In genomic region chr11:94451091-94451773, GRCm38 (mm10) we compare ENCODE assay signal across 14 mouse cellular contexts. TPM values are rescaled to one million over a fixed set of nuclear protein-coding genes. Genes with fewer than 3 reads are reported as not detected.
DNase-seq lines count a peak whose midpoint lies in the region; ATAC-seq lines count a peak whose summit lies in the region.
"Had no signal": no experiment of that assay in that cellular context is flagged by ENCODE, and none has a peak within 500 bp of the region (broad histone marks: within the 10 kb centered on the region; RNA-seq: fewer than 3 reads in every experiment).

No protein-coding gene starts in this region.

- H3K4me3 ChIP-seq in kidney, embryonic 16.5 days (ENCODE audit: low read length) = no peak overlapping the region
- no peak overlapping the region for H3K4me3 ChIP-seq in heart, embryonic 11.5 days (ENCODE audit: low read depth, low read length)
- no peak overlapping the region for H3K4me3 ChIP-seq in hindbrain, embryonic 12.5 days
- H3K4me3 ChIP-seq: liver, embryonic 15.5 days had no signal

- H3K27ac ChIP-seq in kidney, embryonic 16.5 days (ENCODE audit: low read length) = no peak overlapping the region
- peak overlapping the region; percentile 66 for H3K27ac ChIP-seq in heart, embryonic 11.5 days (ENCODE audit: low read depth, low read length)
- no peak overlapping the region for H3K27ac ChIP-seq in hindbrain, embryonic 12.5 days
- H3K27ac ChIP-seq: liver, embryonic 15.5 days had no signal

- no peaks in the 10 kb centered on the region for H3K9me3 ChIP-seq in kidney, embryonic 16.5 days (ENCODE audit: low read length)
- no peaks in the 10 kb centered on the region for H3K9me3 ChIP-seq in heart, embryonic 11.5 days (replicated peaks; ENCODE audit: control insufficient read depth, low read length)
- H3K9me3 ChIP-seq in hindbrain, embryonic 12.5 days (replicated peaks) = no peaks in the 10 kb centered on the region
- H3K9me3 ChIP-seq: liver, embryonic 15.5 days had no signal

- intact Hi-C loops in left cerebral cortex, postnatal 25 days (cut with DNase I) = no loop called here

- H3K4me2 ChIP-seq in kidney, embryonic 16.5 days (replicated peaks; ENCODE audit: low read depth, low read length) = no peak overlapping the region
- 0 out of 2 replicates have a peak overlapping the region, but pooled peaks have one; percentile 3 for H3K4me2 ChIP-seq in heart, embryonic 11.5 days
- no peak overlapping the region for H3K4me2 ChIP-seq in hindbrain, embryonic 12.5 days (replicated peaks)
- H3K4me2 ChIP-seq: liver, embryonic 15.5 days had no signal

- 42% methylated on average over 12 of the region's 12 CpGs for WGBS in kidney, embryonic 16.5 days
- 21% methylated on average over 12 of the region's 12 CpGs for WGBS in heart, embryonic 11.5 days (ENCODE audit: insufficient replicate concordance)
- WGBS in hindbrain, embryonic 12.5 days = 61% methylated on average over 12 of the region's 12 CpGs

- no peaks in the 10 kb centered on the region for H3K36me3 ChIP-seq in kidney, embryonic 16.5 days (ENCODE audit: insufficient read depth, low read length)
- H3K36me3 ChIP-seq in heart, embryonic 11.5 days (ENCODE audit: control insufficient read depth, insufficient read depth, low read length) = no peaks in the 10 kb centered on the region
- peaks cover 10% of the 10 kb centered on the region; the same call in 1 of the 2 replicates for H3K36me3 ChIP-seq in hindbrain, embryonic 12.5 days
- H3K36me3 ChIP-seq: liver, embryonic 15.5 days had no signal

- peaks cover 26% of the 10 kb centered on the region for H3K4me1 ChIP-seq in kidney, embryonic 16.5 days (ENCODE audit: insufficient read depth, low read length)
- peaks cover 31% of the 10 kb centered on the region for H3K4me1 ChIP-seq in heart, embryonic 11.5 days (ENCODE audit: control insufficient read depth, insufficient read depth, low read length)
- peaks cover 44% of the 10 kb centered on the region for H3K4me1 ChIP-seq in hindbrain, embryonic 12.5 days

- no peak for DNase-seq in kidney, adult 11 months
- DNase-seq in heart, postnatal 4 days = peak; percentile 86
- DNase-seq in lung, postnatal 4 days = peak; percentile 35 to 62
- no peak for DNase-seq in left cerebral cortex, postnatal 25 days (ENCODE audit: low spot score in 2 of 2)
- no peak for DNase-seq in embryo, embryonic 11 days
- DNase-seq: cerebellum, adult 11 months; kidney, adult 9 months; left cerebral cortex, postnatal 4 days; right cerebral cortex, postnatal 25 days had no signal

- no peak overlapping the region for H3K9ac ChIP-seq in kidney, embryonic 16.5 days (replicated peaks; ENCODE audit: low read length)
- peak overlapping the region; percentile 34; the same call in 1 of the 2 replicates for H3K9ac ChIP-seq in heart, embryonic 11.5 days (ENCODE audit: low read depth, low read length)
- no peak overlapping the region for H3K9ac ChIP-seq in hindbrain, embryonic 12.5 days
- H3K9ac ChIP-seq: liver, embryonic 15.5 days had no signal

- ATAC-seq in kidney, embryonic 16.5 days (ENCODE audit: low FRiP score, low TSS enrichment) = peak; percentile 21; the same call in 1 of the 2 replicates
- peak; percentile 75 for ATAC-seq in heart, embryonic 11.5 days (replicated peaks; ENCODE audit: insufficient number of reproducible peaks, low FRiP score, low TSS enrichment)
- no peak for ATAC-seq in hindbrain, embryonic 12.5 days (ENCODE audit: low FRiP score)

- no peaks in the 10 kb centered on the region for H3K27me3 ChIP-seq in kidney, embryonic 16.5 days (ENCODE audit: insufficient read depth, low read length)
- peaks cover 8% of the 10 kb centered on the region for H3K27me3 ChIP-seq in heart, embryonic 11.5 days (ENCODE audit: control insufficient read depth, insufficient read depth, low read length)
- H3K27me3 ChIP-seq in hindbrain, embryonic 12.5 days = no peaks in the 10 kb centered on the region

RNA-seq across cellular contexts. Expression of gene Cacna1g, which starts 22.8 kb away (rescaled TPM):
- 10.2 and 10.3 TPM in 2 replicates for polyA plus RNA-seq in kidney, embryonic 16.5 days (2015; fragmentation: Nextera tagmentation; extraction: Ambion mirVana)
- polyA plus RNA-seq in heart, embryonic 11.5 days (2014; fragmentation: Nextera tagmentation; extraction: Ambion mirVana) = 2.7 and 4.3 TPM in 2 replicates
- 10 to 100 TPM; 48.7 to 52.8 TPM for total RNA-seq in heart, postnatal 4 days (2021)
- 10 to 100 TPM; 83.4 to 92.5 TPM for total RNA-seq in left cerebral cortex, postnatal 25 days (2021)
- polyA plus RNA-seq in hindbrain, embryonic 12.5 days (2016; fragmentation: Nextera tagmentation; extraction: Ambion mirVana) = 19.1 and 21.4 TPM in 2 replicates
- total RNA-seq: hematopoietic stem cell, adult 5-6 weeks had no signal

RNA-seq across cellular contexts. Expression of gene Spata20, which starts 34.7 kb away (rescaled TPM):
- 0.19 and 0.37 TPM in 2 replicates for polyA plus RNA-seq in kidney, embryonic 16.5 days (2015; fragmentation: Nextera tagmentation; extraction: Ambion mirVana)
- polyA plus RNA-seq in heart, embryonic 11.5 days (2014; fragmentation: Nextera tagmentation; extraction: Ambion mirVana) = 0.15 TPM in 1 of 2 replicates, not detected in the other
- total RNA-seq in heart, postnatal 4 days (2021) = 1 to 10 TPM in 1 of 2 experiments, under 1 TPM in 1; 0.61 to 1.5 TPM
- under 1 TPM; 0.27 to 0.69 TPM for total RNA-seq in left cerebral cortex, postnatal 25 days (2021)
- polyA plus RNA-seq in hindbrain, embryonic 12.5 days (2016; fragmentation: Nextera tagmentation; extraction: Ambion mirVana) = 0.08 TPM in 1 of 2 replicates, not detected in the other
- total RNA-seq: hematopoietic stem cell, adult 5-6 weeks had no signal
- polyA plus RNA-seq: liver, embryonic 15.5 days had no signal

RNA-seq across cellular contexts. Expression of gene Epn3, which starts 48.5 kb away (rescaled TPM):
- polyA plus RNA-seq in kidney, embryonic 16.5 days (2015; fragmentation: Nextera tagmentation; extraction: Ambion mirVana) = 23.4 and 28.2 TPM in 2 replicates
- polyA plus RNA-seq in heart, embryonic 11.5 days (2014; fragmentation: Nextera tagmentation; extraction: Ambion mirVana) = 8.2 and 9.1 TPM in 2 replicates
- total RNA-seq in heart, postnatal 4 days (2021) = 10 to 100 TPM; 31.3 to 34.3 TPM
- under 1 TPM; 0.73 to 0.92 TPM for total RNA-seq in left cerebral cortex, postnatal 25 days (2021)
- polyA plus RNA-seq in hindbrain, embryonic 12.5 days (2016; fragmentation: Nextera tagmentation; extraction: Ambion mirVana) = 1.7 and 2.5 TPM in 2 replicates

RNA-seq across cellular contexts. Expression of gene Abcc3, which starts 58.4 kb away (rescaled TPM):
- polyA plus RNA-seq in kidney, embryonic 16.5 days (2015; fragmentation: Nextera tagmentation; extraction: Ambion mirVana) = 5.0 and 7.0 TPM in 2 replicates
- polyA plus RNA-seq in heart, embryonic 11.5 days (2014; fragmentation: Nextera tagmentation; extraction: Ambion mirVana) = 0.34 and 0.96 TPM in 2 replicates
- total RNA-seq in heart, postnatal 4 days (2021) = 1 to 10 TPM; 1.6 to 1.8 TPM
- total RNA-seq in left cerebral cortex, postnatal 25 days (2021) = 1 to 10 TPM; 2.0 to 2.9 TPM
- polyA plus RNA-seq in hindbrain, embryonic 12.5 days (2016; fragmentation: Nextera tagmentation; extraction: Ambion mirVana) = 0.81 and 1.2 TPM in 2 replicates

Comparison
In these comparisons a context has a peak if more than half of its experiments do, and no peak if none do; other contexts are left out.
1. DNase-seq: peak in heart, postnatal 4 days (single experiment) and lung, postnatal 4 days (2 of 2); none in kidney, adult 11 months (single experiment), left cerebral cortex, postnatal 25 days (0 of 2) and embryo, embryonic 11 days (single experiment).